Mouse (Mus musculus) c-Kit-positive CD71-negative TER-119-negative erythroid progenitor cells, embryonic 14.5 days (primary cell): ENCODE results near the gene Asf1b.
"Not testable (repeated sequence)": the region's sequence is repeated elsewhere in the genome, so short reads cannot be mapped to it uniquely, and the experiment has no call there.

ENCODE experiments used
- DNase-seq: peaks from one replicate; pipeline ENCODE4 v3.0.0-alpha.2; 2013; ENCODE audit warnings: low read depth

The Asf1b gene

DNA sequence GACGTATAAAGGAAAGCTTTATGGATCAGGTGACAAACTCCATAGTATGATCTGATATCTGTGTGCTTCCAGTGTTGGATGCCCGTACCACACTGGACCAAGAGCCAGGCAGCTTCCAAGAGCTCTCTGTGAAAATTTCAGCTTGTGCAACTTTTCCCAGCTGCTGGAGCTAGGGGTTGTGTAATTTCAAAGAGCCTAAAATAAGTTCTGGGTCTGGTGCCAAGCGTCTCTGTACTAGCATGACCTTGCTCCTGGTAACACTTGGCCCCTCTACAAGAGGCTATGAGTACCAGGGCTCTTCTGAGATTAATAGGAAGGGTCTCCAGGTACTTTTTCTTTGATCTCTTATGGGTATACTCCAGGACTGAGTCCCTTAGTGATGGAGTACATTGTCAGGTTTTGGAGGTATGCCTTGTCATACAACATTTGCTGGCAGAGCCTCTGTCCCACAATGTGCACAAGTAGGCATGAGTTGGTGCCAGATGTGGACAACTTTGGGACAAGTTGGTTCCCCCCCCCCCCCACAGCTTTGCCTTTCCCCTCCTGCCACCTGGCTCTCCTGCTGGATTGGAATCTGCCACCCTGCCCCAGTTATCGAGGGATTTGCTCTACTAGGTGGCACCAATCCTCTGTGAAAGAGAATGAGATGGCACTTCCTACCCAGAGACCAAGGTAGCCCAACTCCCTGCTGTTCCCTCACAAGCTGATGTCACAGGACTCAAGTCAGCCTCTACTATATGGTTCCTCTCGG lies 8.9 kb downstream of the Asf1b start:
- DNase-seq = no peak

DNA sequence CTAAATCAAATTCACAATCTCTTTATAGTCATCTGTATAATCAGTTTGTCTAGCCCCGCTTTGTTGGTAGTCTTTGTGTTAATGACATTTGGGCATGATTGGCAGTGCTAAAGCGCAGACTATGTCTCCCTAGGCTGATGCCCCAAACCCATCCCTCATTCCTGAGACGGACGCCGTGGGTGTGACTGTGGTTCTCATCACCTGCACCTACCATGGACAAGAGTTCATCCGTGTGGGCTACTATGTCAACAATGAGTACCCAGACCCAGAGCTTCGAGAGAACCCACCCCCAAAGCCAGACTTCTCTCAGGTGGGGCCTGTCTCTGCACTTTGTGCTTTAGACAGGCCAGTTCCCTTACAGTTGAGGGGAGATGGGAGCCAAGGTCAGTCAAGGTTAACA lies 12.4 kb downstream of the Asf1b start:
- no peak for DNase-seq

DNA sequence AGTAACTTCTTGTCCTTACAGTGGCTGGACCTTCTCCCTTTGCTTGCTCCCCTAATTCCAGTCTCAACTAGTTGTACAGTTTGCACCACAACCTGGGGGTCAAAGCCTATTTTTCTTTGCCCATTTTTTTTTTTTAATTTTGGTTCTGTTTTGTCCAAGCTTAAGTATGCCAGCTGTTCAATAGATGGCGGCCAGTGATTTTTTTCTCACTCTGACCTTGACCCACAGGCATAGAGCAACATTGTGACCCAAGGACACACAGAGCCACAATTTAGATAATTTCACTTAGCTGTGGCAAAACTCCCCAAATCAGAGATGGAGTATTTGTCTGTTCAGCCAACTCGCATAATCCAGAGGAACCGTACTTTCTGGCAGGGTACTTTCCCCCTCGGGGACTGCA lies 15.8 kb downstream of the Asf1b start:
- no peak for DNase-seq

DNA sequence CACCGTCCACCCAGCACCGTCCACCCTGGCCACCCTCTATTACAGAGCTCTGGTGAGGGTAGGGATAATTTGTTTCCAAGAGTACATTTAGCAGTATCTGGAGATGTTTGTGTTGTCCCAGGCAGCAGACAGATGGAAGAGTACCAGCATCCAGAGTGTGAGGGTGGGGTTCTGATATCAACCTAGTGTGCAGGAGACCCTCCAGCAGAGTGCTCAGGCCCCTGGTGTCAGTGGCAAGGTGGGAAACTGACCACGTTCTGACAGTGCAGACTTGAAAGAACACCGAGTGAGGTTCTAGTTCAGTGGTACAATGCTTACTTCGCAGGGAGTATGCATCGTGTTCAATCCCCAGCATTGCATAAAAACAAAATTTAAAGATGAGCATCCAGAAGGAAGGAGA lies 16.4 kb downstream of the Asf1b start:
- DNase-seq = no peak

DNA sequence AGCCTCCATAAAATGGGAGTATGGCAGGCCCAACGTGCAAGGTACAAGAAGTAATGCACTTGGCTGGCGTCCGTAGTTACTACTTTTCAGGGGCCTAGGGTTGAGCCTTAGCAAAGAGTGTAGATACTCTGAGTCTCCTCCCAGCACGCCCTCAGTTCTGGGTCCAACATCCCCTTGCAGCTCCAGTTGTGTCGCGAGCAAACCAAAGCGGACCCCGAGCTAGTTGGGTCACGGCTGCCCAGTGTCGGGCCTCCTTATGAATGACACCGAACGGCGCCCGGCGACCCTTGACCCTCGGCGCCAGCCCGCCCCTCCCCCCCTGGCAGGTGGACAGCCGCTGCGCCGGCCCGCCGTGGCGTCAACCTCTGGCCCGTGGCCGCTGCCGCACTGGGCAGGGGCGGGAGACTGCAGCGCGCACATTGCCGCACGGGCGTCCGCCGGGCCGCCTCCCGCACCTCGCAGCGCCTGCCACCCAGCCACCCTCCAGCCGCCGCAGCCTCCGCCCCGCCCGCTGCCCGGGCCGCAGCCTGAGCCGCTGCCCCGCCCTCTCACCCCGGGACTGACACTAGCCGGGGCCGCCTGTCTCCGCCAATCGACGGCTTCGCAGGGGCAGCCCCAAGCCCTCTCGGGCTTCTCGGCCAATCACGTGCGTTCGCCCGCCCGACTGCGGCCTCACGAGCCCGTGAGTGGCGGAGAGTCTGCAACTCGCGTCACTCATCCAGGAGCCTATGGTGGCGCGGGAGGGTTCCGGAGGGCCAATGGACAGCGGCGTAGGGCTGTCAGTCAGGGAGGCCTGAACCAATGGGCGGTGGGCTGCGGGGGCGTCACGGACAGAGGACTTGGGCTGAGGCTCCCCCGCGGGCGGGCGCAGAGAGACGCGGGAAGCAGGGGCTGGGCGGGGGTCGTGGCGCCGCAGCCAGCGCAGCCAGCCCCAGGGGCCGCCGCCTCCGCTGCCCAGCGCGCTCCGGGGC lies 17.1 kb downstream of the Asf1b start, which contains the start of gene Prkaca:
Gene Prkaca (plus strand): TSS at position 844 of the 971 bp plus-strand sequence.
- peak; percentile 95 for DNase-seq

DNA sequence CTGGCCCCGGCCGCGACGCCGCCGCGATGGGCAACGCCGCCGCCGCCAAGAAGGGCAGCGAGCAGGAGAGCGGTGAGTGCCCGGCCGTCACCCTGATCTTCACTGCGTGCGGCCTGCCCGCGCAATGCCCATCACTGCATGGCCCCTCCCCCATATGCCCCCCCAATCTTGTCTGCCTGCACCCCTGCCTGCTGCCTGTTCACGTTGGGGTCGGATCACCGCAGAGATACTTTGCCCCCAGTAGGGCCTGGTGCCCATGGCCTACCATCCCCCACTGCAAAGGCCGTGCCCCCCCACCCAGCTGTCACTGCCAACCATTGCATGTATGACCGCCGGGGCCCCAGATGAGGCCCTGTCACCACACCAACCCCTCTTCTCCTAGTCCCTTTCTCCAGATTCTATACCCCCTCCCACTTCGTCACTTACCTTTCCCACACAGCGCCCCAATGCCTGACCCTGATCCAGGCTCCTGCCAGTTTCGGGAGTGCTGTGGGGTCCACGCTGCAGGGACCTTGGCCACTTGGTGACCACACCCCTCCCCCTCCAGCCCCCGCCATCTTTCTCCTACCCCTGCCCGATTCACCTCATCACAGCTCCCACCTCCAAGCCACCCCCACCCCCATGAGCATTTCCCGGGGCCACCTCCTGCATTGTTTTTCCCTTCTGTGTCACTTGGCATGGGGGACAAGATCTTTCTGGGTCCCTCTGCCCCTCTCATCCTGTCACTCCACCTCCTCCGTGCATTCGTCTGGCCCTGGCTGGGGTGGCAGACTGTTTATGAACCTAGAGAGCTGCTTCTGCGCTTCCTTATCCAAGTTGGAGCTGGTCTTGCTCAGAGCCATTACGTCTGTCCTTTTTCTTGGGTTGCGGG lies 18.1 kb downstream of the Asf1b start:
- DNase-seq = no peak

DNA sequence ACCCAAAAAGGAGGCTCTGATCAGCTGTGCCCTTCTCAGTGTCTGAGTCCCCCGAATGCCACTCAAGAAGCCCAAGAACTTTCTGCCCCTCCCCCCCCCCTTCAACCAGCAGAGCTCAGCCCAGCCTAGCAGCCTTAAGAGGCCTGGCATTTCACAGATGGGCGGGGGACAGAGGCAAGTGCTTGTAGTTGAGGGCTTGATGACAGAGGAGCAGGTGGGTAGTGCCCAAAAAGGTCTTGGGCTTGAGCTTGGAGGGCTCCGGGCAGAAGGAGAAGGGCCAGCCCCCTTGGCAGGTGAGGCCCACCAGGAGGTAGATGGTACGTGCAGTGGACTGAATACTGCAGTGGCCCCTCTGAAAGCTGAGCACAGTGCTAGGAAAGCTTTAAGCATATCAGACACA lies 19.2 kb downstream of the Asf1b start:
- DNase-seq = no peak

DNA sequence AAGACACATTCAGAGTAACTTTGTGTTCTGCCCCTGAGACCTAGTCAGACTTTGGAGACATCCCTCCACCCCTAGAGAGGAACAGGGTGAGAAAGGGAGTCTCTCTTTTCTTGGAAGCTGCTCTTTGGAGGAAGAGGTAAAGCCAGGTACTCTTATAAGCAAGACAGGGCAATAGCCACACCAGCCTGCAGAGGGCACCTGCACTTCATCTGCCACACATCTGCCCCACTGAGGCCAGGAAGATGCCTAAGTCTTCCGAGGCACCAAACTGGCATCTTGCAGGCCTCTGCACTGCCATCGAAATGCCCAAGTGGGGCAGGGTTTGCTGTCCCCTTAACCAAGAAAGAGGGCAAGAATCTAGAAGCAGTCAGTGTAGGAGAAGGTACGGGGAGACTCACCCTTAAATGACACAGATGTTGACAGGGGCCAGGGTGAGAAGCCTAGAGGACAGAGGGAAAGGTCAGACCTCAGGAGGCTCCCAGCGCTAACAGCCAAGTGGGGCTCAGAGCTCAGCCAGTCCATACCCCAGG lies 20.9 kb downstream of the Asf1b start:
- DNase-seq = no peak

DNA sequence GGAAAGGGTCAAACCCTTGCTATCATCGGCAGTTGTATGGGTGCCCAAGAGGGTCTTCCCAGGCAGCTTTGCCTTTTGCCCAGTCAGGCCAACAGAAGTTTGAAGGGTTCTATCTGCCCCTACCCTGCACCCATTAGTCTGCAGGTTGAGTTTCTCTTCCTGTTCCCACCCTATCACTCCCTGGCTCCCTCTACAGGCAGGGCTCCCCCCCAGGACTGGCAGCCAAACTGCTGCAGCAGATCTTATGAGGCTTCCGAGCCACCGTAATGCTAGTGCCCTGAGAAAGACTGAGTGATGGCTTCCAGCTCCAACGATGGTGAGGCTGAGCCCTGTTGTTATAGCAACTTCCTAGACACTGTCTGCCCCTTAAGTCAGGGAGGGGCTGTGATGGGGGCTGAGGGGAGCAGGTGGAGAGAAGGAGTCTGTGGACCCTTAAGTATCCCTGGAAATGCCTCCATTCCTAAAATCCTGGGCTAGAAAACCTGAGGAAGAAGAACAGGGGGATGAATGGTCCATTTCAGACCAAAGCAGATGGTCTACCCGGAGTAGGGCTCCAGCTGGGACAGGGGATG lies 21.6 kb downstream of the Asf1b start:
- no peak for DNase-seq

DNA sequence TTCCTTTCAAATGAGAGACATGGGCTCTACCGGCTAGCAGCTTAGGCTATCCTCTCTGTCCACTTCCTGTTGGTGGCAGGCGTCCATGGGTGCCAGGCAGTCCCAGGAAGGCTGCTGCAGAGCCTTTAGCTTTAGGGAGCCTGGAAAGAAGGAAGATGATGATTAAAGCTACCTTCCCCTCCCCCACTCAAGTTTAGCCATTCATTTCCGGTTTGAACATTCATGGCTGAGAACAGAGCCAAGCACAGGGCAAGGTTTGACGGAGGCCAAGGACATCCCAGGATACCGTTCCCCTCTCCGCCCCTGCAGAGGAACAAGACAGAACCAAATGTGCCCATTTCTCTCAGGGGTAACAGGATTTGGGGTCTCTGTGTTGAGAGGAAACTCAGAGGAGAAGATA lies 22.3 kb downstream of the Asf1b start:
- no peak for DNase-seq

DNA sequence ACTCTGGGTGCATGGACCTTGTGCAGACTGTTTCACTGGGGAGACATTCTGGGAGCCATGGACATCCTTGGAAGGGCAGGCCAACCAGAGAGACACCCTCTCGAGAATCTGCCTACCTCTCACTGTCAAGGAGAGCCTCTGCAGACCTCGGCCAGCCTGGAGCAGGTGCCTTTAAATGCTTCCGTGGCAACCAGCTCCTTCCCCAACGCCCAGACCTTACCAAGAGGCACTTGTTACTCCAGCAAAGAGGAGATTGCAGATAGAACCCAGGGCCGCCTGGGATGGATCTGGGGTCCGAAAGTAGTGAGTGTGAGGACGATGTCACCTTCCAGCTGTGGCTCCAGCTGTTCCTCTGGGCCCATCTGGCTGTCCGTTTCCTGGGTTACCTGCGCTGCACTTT lies 22.9 kb downstream of the Asf1b start:
- DNase-seq = no peak

DNA sequence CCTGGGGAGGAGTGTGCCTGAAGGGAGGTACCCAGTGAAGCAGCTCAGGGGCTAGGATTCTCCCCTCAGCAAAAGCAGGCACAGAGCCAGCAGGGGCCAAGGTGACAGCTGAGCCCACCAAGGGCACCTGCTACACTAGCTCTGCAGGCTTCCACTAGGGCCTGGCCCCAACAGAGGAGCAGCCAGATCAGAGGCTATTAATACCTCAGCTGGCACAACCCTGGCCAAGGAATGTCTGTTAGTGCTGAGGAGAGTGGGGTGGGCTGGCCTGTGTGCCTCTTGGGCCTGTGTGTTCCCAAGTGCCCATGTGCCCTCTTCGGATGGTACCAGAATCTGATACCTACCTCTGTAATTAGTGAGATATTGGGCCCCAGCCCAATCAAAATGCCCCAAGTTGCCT lies 24.9 kb downstream of the Asf1b start:
- no peak for DNase-seq

DNA sequence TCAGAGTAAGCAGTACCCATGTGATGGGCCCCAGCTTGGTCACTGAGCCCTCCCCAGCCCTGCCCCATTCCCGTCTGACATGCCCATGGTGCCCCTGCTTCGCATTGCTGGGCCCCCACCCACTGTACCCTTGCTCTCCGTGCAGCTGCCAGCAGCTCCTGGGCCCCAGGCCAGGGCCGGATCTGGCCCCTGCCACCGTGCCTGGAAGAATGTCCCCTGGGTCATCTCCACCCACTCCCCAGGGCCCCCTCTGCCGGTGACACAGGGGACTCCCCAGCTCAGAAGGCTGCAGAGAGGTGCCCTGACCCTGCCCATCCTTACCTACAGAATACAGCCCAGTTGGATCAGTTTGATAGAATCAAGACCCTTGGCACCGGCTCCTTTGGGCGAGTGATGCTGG lies 25.5 kb downstream of the Asf1b start:
- DNase-seq = no peak

DNA sequence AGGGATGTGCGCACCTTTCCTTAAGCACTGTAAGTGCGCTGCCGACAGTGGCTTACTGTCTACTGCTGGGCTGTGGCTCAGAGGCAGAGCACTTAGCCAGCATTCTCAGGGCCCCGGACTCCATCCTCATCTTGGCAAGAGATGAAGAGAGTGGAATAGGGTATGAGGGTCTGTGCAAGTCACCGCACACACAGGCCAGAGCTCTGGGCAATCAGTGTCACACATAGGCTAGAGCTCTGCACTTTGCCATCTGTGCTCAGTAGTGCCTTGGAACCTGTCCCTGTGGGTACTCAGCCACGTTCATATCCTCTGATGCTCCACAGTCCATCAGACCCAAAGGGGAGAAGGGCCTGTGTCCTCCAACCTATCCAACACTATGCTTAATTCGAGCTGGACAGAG lies 26.2 kb downstream of the Asf1b start:
- DNase-seq = no peak

DNA sequence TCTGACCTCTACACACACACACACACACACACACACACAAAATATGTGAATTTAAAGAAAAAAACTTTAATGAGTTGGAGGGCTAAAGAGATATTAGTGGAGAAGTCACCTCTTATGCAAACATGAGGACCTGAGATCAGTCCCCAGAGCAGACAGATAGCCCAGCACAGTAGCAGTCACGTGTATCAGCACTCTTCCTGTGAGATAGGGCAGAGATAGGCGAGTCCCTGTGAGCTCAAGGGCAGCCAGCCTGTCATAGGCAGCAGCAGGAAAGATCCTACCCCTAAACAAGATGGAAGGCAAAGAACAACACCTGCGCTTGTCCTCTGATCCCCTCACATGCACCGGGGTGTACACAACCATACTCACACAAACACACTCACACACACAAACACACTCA lies 27.1 kb downstream of the Asf1b start:
- DNase-seq = no peak

DNA sequence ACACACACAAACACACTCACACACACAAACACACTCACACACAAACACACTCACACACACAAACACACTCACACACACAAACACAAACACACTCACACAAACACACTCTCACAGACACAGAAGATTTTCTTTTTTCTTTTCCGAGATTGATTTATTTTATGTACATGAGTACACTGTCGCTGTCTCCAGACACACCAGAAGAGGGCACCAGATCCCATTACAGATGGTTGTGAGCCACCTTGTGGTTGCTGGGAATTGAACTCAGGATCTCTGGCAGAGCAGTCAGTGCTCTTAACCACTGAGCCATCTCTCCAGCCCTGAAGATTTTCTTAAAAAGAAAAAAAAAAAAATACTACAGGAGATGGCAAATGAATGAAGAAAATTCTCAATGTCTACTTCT lies 27.9 kb downstream of the Asf1b start:
- not testable (repeated sequence) for DNase-seq

DNA sequence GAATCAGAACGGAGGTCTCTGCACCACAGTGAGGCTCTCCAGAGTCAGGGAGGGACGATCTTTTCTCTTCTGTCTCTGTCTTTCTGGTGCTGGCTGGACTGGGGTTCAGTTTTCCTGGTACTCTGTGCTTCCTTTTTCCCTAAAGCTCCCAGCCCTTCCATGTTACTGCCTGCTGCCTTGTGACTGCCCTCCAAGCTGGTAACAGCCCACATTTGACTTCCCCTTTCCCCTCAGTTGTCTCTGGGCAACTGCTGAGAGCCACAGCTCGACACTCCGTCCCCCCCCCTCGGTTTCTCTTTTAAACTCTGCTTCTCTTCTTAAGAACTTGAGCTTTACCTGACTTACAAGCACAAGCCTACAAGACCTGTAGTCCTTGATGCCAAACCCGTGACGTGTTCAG lies 33.9 kb downstream of the Asf1b start:
- no peak for DNase-seq

DNA sequence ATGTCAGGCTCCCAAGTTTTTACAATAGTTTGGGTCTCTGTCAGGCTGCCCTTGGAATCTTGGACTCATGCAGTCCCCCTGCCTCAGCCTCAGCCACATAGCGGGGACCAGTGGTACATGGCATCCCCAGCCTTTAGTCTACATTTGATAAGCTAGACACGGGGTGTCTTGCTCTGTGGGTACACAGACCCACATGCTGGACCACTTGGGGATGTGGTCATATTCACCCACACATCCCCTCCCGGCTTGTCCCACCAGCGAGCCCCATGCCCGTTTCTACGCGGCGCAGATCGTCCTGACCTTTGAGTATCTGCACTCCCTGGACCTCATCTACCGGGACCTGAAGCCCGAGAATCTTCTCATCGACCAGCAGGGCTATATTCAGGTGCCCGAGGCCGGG lies 34.9 kb downstream of the Asf1b start:
- no peak for DNase-seq

DNA sequence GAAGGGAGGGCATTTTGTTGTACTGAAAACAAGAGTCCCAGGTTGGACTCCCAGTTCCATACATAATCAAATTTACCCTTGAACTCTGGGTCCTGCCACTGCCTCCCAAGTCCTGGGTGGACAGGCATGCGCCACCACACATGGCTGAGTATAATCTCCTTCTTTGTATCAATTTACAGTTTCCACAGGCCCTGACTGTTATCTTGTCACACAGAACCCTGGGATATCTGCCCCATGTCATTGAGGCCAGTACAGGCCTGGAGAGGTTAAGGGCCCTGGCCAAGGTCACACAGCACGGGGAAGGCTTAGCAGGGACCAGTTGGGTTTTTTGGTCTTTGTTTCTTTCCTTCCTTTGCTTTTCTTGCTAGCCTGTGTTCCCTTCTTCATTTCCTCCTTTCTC lies 37.2 kb downstream of the Asf1b start:
- DNase-seq = no peak

DNA sequence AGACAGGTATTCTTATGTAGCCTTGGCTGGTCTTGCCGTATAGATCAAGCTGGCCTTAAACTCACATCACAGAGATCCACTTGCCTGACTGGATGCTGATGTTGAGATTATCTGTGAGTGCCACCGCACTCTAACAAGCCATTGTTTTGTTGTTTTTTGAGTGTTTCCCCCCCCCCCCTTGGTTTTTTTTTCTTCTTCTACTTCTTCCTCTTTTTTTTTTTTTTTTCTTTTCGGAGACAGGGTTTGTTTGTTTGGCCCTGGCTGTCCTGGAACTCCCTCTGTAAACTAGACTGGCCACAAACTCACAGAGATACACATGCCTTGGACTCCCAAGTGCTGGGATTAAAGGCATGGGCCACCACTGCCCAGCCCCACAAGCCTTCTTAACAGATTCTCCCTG lies 38.7 kb downstream of the Asf1b start:
- DNase-seq = no peak

DNA sequence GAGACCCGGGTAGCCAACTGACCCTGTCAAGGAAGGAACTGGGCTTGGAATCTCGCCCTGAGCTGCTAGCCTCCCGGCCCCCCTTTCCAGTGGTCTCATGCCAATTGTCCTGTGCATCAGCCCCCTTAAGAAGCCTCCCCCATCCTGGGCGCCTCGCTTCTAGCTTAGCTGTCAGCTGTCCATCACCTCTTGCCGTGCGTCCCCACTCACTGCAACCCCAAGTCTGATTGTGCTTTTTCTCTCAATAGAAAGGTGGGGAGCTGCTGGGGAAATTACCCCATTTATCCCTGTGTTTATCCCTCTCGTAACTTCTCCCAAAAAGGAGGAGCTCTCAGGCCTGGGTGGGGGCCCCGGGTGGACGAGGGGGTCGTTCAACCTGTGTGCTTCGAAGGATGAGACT lies 40.7 kb downstream of the Asf1b start:
- DNase-seq = no peak
